Mouse (Mus musculus) intestine, embryonic 15.5 days (tissue): ENCODE data around the gene Arid5b. TPM values are rescaled to one million over a fixed set of nuclear protein-coding genes. Genes with fewer than 3 reads are reported as not detected.

Source experiments
- ATAC-seq: fragments of 200-750 bp; cut with Nextera tagmentation; 2 replicates; pipeline ENCODE4 v1.8.0; 2017; ENCODE audit warnings: moderate TSS enrichment, moderate library complexity
- H3K27ac ChIP-seq: fragments of 300-500 bp; sonication (generic); 2 replicates; pipeline ENCODE4 v1.5.1; 2015; ENCODE audit warnings: mild to moderate bottlenecking, inconsistent platforms
- H3K27me3 ChIP-seq: fragments of 300-500 bp; sonication (generic); replicated peaks from 2 replicates; pipeline ENCODE4 v1.6.1; 2015; ENCODE audit warnings: inconsistent platforms
- H3K36me3 ChIP-seq: fragments of 300-500 bp; sonication (generic); 2 replicates; pipeline ENCODE4 v1.6.1; 2015; ENCODE audit warnings: inconsistent platforms
- H3K4me1 ChIP-seq: fragments of 300-500 bp; sonication (generic); replicated peaks from 2 replicates; pipeline ENCODE4 v1.6.1; 2015; ENCODE audit warnings: inconsistent platforms
- H3K4me2 ChIP-seq: fragments of 300-500 bp; sonication (generic); replicated peaks from 2 replicates; pipeline ENCODE4 v1.6.1; 2015; ENCODE audit warnings: mild to moderate bottlenecking, inconsistent platforms
- H3K4me3 ChIP-seq: fragments of 300-500 bp; sonication (generic); replicated peaks from 2 replicates; pipeline ENCODE4 v1.5.1; 2015; ENCODE audit warnings: inconsistent platforms
- H3K9ac ChIP-seq: fragments of 300-500 bp; sonication (generic); 2 replicates; pipeline ENCODE4 v1.6.1; 2015; ENCODE audit warnings: inconsistent platforms
- H3K9me3 ChIP-seq: fragments of 300-500 bp; sonication (generic); 2 replicates; pipeline ENCODE4 v1.6.1; 2016; ENCODE audit warnings: inconsistent platforms
- WGBS: fragments of 180-500 bp; shearing (Covaris S2); methylation state at CpG from one replicate; pipeline ENCODE4 v1.1.7; 2015; 5-methylcytosine and 5-hydroxymethylcytosine counted together
- polyA plus RNA-seq: library from polyadenylated mRNA; unstranded; fragments of >200 nt; fragmentation: Nextera tagmentation; extraction: Ambion mirVana; gene quantifications from 2 replicates; pipeline ENCODE4 v1.2.1, GENCODE M21; 2015

Gene Arid5b
- polyA plus RNA-seq, 1 experiment from 2014 or later: 29.0 TPM

DNA sequence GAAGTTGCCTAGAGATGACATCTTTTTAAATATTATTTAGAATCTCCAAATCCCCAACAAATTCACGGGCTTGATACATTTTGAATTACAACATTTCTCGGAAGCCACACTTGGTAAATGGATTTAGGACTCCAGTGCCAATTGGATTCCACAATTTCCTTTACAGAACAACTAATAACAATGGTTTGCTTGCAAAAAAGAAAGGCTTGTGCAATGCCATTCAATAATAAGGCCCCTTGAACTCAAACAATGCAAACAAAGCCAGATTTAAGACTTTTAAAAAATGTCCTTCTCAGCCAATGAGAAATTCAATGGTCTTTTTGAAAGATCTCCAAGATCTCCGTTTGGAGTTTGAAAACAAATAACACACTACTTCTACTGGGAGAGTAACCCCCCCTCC lies 185.0 kb downstream of the Arid5b start:
- ATAC-seq: no peak
- H3K4me1 ChIP-seq: 0 out of 2 replicates have a peak, but pooled peaks cover 5% of the 10 kb centered on the region
- H3K9ac ChIP-seq: no peak overlapping the region
- H3K9me3 ChIP-seq: no peaks in the 10 kb centered on the region
- no peak overlapping the region for H3K27ac ChIP-seq
- no peak overlapping the region for H3K4me2 ChIP-seq
- WGBS: 81% methylated on average over 3 of the region's 3 CpGs
- peaks cover 35% of the 10 kb centered on the region for H3K36me3 ChIP-seq
- no peak overlapping the region for H3K4me3 ChIP-seq
- H3K27me3 ChIP-seq: no peaks in the 10 kb centered on the region

- H3K36me3 ChIP-seq: peaks cover 19% of the 10 kb centered on the region
- no peak overlapping the region for H3K9ac ChIP-seq
- 83% methylated on average over 4 of the region's 4 CpGs for WGBS
- 0 out of 2 replicates have a peak, but pooled peaks cover 5% of the 10 kb centered on the region for H3K4me1 ChIP-seq
- no peak overlapping the region for H3K27ac ChIP-seq
- no peak for ATAC-seq
- H3K4me3 ChIP-seq: no peak overlapping the region
- no peaks in the 10 kb centered on the region for H3K27me3 ChIP-seq
- no peak overlapping the region for H3K4me2 ChIP-seq
- no peaks in the 10 kb centered on the region for H3K9me3 ChIP-seq
These were observed 186.7 kb downstream of the Arid5b start for GRCm38 (mm10) chr10:68091840-68092239.

- no peaks in the 10 kb centered on the region for H3K9me3 ChIP-seq
- no peak overlapping the region for H3K9ac ChIP-seq
- no peak overlapping the region for H3K4me2 ChIP-seq
- 0 out of 2 replicates have a peak, but pooled peaks cover 5% of the 10 kb centered on the region for H3K4me1 ChIP-seq
- H3K27me3 ChIP-seq: no peaks in the 10 kb centered on the region
- peak overlapping the region; percentile 56; the same call in 1 of the 2 replicates for H3K27ac ChIP-seq
- H3K36me3 ChIP-seq: peaks cover 10% of the 10 kb centered on the region
- no peak overlapping the region for H3K4me3 ChIP-seq
- 80% methylated on average over 11 of the region's 11 CpGs for WGBS
- ATAC-seq: no peak; the same call in 1 of the 2 replicates
These were observed 187.5 kb downstream of the Arid5b start for GRCm38 (mm10) chr10:68091011-68091410.

GRCm38 (mm10) chr10:68090544-68090943 lies 188.0 kb downstream of the Arid5b start:
- Histone ChIP-seq H3K27ac (0 out of 2 replicates have a peak overlapping the region, but pooled peaks have one; percentile 56), H3K36me3 (peaks cover 9% of the 10 kb centered on the region), H3K4me2 (no peak overlapping the region), H3K4me1 (0 out of 2 replicates have a peak, but pooled peaks cover 5% of the 10 kb centered on the region), H3K9ac (no peak overlapping the region), H3K4me3 (no peak overlapping the region), H3K9me3 (no peaks in the 10 kb centered on the region), H3K27me3 (no peaks in the 10 kb centered on the region)
- ATAC-seq: no peak
- WGBS: 29% methylated on average over 3 of the region's 3 CpGs

GRCm38 (mm10) chr10:68090197-68090535 lies 188.4 kb downstream of the Arid5b start:
- peak; percentile 52 for ATAC-seq
- no peaks in the 10 kb centered on the region for H3K27me3 ChIP-seq
- H3K9me3 ChIP-seq: no peaks in the 10 kb centered on the region
- peak overlapping the region; percentile 46; the same call in 1 of the 2 replicates for H3K27ac ChIP-seq
- 52% methylated on average over 4 of the region's 4 CpGs for WGBS
- no peak overlapping the region for H3K4me2 ChIP-seq
- H3K4me1 ChIP-seq: 0 out of 2 replicates have a peak, but pooled peaks cover 5% of the 10 kb centered on the region
- H3K4me3 ChIP-seq: no peak overlapping the region
- H3K36me3 ChIP-seq: peaks cover 8% of the 10 kb centered on the region
- no peak overlapping the region for H3K9ac ChIP-seq

GRCm38 (mm10) chr10:68089435-68090196 lies 188.9 kb downstream of the Arid5b start:
- H3K9me3 ChIP-seq: no peaks in the 10 kb centered on the region
- H3K36me3 ChIP-seq: peaks cover 3% of the 10 kb centered on the region; the same call in 1 of the 2 replicates
- ATAC-seq: no peak
- no peak overlapping the region for H3K4me2 ChIP-seq
- WGBS: 61% methylated on average over 15 of the region's 15 CpGs
- 0 out of 2 replicates have a peak, but pooled peaks cover 5% of the 10 kb centered on the region for H3K4me1 ChIP-seq
- H3K9ac ChIP-seq: no peak overlapping the region
- H3K4me3 ChIP-seq: no peak overlapping the region
- no peaks in the 10 kb centered on the region for H3K27me3 ChIP-seq
- peak overlapping the region; percentile 46; the same call in 1 of the 2 replicates for H3K27ac ChIP-seq

GRCm38 (mm10) chr10:68087722-68088121 lies 190.8 kb downstream of the Arid5b start:
- Histone ChIP-seq H3K36me3 (no peaks in the 10 kb centered on the region), H3K4me1 (0 out of 2 replicates have a peak, but pooled peaks cover 5% of the 10 kb centered on the region), H3K27ac (no peak overlapping the region), H3K27me3 (no peaks in the 10 kb centered on the region), H3K4me2 (no peak overlapping the region), H3K4me3 (no peak overlapping the region), H3K9ac (no peak overlapping the region), H3K9me3 (no peaks in the 10 kb centered on the region)
- WGBS: 71% methylated on average over 3 of the region's 3 CpGs
- ATAC-seq: no peak

GRCm38 (mm10) chr10:68086973-68087372 lies 191.6 kb downstream of the Arid5b start:
- no peaks in the 10 kb centered on the region for H3K36me3 ChIP-seq
- no peaks in the 10 kb centered on the region for H3K9me3 ChIP-seq
- no peak overlapping the region for H3K4me2 ChIP-seq
- no peak overlapping the region for H3K4me3 ChIP-seq
- no peak overlapping the region for H3K9ac ChIP-seq
- 0 out of 2 replicates have a peak, but pooled peaks cover 5% of the 10 kb centered on the region for H3K4me1 ChIP-seq
- no peak for ATAC-seq
- no peak overlapping the region for H3K27ac ChIP-seq
- 52% methylated on average over 4 of the region's 4 CpGs for WGBS
- no peaks in the 10 kb centered on the region for H3K27me3 ChIP-seq

DNA sequence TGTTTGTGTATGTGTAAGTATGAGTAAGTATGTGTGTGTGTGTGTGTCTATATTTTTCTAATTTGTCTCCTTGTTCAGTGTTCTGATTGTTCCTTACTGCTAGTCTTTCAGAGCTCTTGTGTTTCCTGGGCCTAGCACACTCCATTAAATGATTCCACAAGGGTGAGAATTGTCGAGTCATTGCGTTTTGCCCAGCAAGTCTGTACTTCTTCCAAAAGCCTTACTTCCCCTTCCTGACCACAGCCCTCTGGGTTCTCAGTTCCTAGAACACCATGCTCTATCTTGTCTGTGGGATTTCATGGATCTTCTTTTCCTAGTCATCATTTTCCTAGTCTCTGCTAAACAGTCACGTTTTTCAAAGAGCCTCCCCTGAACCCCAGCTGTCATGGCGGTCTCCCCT lies 193.0 kb downstream of the Arid5b start:
- no peak overlapping the region for H3K4me3 ChIP-seq
- no peak for ATAC-seq
- H3K4me1 ChIP-seq: no peaks in the 10 kb centered on the region
- no peak overlapping the region for H3K9ac ChIP-seq
- no peaks in the 10 kb centered on the region for H3K36me3 ChIP-seq
- H3K27ac ChIP-seq: no peak overlapping the region
- no peak overlapping the region for H3K4me2 ChIP-seq
- no peaks in the 10 kb centered on the region for H3K9me3 ChIP-seq
- WGBS: 82% methylated on average over 4 of the region's 4 CpGs
- H3K27me3 ChIP-seq: no peaks in the 10 kb centered on the region

DNA sequence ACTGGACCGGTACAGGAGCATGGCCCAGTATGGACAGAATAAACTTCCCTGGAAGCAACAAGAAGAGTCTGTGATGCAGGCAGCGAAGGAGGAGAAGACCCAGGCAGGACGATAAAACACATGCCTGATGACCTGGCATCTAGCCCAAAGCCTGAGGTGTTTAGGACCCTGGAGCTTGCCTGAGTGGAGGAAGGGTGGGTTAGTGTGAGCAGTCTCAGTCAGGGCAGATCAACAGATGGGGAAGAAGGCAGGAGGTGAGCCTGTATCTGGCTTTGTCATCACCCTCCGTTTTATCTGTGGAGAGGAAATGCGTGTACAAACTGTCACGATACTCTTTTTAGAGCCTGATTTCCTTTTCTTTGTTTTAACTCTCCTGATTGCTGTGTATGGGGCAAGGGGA lies 196.8 kb downstream of the Arid5b start:
- WGBS: 55% methylated on average over 6 of the region's 6 CpGs
- Histone ChIP-seq H3K36me3 (no peaks in the 10 kb centered on the region), H3K27ac (no peak overlapping the region), H3K4me3 (no peak overlapping the region), H3K27me3 (no peaks in the 10 kb centered on the region), H3K4me1 (no peaks in the 10 kb centered on the region), H3K9ac (no peak overlapping the region), H3K4me2 (no peak overlapping the region), H3K9me3 (no peaks in the 10 kb centered on the region)
- no peak for ATAC-seq

DNA sequence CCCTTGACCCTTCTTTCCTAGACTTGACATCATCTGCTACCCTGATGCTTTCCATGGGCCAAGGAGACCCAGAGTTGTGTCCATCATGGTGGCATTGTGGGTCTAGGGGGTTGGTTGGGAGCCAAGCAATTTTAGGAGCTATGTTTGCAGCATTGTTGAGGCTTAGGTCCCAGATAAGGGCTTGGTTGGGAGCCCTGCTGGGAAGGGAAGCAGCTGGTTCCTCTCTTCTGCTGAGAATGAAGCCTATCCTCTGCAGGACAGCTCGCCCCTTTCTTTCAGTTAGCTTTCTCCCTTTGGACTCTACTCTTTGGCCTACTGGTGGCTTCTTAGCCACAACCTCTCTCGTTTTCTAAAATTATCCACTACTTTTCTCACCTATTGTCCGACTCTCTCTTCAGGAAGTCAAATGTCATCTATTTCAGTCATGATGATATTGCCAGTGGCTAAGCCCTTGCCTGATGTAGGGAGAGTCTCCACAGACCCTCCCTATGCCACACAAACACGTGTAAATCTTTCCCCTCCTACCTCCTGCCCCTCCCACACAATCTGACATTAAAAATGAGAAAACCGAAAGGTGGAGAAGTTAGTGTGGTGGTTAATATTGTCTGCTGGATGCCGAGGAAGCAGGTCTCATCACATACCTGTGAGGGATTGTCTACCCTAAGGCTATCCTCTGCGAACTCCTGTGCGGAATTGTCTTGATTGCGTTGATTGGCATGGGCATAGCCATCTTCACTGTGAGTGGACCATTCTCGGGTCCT lies 198.4 kb downstream of the Arid5b start:
- ATAC-seq: no peak
- Histone ChIP-seq H3K27me3 (no peaks in the 10 kb centered on the region), H3K4me2 (no peak overlapping the region), H3K4me1 (no peaks in the 10 kb centered on the region), H3K4me3 (no peak overlapping the region), H3K9me3 (no peaks in the 10 kb centered on the region), H3K27ac (no peak overlapping the region), H3K9ac (no peak overlapping the region), H3K36me3 (no peaks in the 10 kb centered on the region)
- WGBS: 83% methylated on average over 10 of the region's 10 CpGs

- no peaks in the 10 kb centered on the region for H3K9me3 ChIP-seq
- no peak overlapping the region for H3K27ac ChIP-seq
- H3K27me3 ChIP-seq: no peaks in the 10 kb centered on the region
- H3K4me1 ChIP-seq: no peaks in the 10 kb centered on the region
- no peak overlapping the region for H3K4me3 ChIP-seq
- ATAC-seq: no peak
- H3K36me3 ChIP-seq: no peaks in the 10 kb centered on the region
- no peak overlapping the region for H3K9ac ChIP-seq
- no peak overlapping the region for H3K4me2 ChIP-seq
- WGBS: 98% methylated on average over 3 of the region's 3 CpGs
These were observed 199.8 kb downstream of the Arid5b start for GRCm38 (mm10) chr10:68078708-68079107.
